Mouse (Mus musculus): Measurements from ENCODE around the gene Fam222a. TPM values are rescaled to one million over a fixed set of nuclear protein-coding genes. Genes with fewer than 3 reads are reported as not detected.

The Fam222a gene
- polyA plus RNA-seq, 1 experiment from 2014 or later = 0.79 TPM

DNA sequence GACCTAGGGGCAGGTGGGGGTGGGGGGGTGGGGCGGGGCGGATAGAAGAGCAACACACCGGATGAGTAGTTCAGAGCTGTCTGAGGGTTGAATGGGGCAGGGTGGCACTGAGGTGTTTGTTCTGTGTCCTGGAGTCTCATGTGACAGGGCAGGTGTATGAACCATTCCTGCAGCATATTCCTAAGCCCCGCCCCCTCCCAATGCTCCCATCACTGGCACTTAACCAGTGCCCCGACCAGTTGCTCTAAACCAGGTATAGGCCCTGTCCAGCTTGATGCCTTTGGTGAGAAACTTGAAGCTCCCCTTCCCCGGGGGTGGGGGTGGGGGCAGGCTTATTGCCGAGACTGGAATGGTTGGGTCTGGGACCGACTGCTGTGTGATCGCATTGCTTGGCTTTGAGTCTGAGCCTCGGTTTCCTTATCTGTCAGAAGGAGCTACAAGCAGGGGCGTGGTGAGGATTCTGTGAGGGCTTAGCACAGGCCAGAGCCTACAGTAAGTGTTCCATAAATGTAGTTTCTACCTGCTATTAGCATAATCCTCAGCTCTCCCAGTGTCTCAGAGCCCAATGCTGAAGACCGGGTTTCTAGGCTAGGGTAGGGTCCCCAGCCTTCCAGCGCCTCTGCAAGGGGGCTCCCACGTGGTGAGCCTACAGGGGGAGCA, 3.1 kb downstream of the Fam222a start:
- no peak overlapping the region for H3K27ac ChIP-seq (replicated peaks)

DNA sequence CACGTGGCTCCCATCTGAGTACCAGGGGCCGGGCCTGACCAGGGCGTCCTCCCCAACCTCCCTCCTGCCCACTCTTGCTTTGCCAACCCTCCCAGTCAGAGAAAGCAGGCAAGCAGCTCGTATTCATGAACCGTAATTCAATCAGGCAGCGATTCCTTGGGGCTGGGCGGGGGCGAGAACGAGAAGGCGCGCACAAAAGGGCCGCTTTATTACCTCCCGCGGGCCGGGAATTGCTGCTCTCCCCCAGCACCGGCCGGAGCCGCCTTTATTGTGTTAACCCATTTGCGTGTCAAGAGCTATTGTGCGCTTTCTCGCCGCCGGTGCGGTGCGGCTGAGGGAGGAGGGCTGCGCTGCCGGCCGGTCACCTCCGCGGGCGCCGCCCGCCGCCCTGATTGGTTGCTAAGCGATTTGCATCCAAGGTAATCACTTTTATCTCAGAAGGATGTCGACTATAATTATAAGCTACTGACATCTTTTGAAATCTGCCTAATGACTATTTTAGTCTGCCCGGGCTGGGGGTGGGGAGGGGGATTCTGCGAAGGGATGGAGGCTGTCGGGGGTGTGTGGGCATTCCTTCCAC, 3.7 kb downstream of the Fam222a start:
- peak overlapping the region; percentile 27; the same call in 1 of the 2 replicates for H3K9ac ChIP-seq (ENCODE audit: low read length)
- TF ChIP-seq EP300 (optimal IDR thresholded peaks at IDR 0.05) (no peak), CTCF (IDR thresholded peaks at IDR 0.05; ENCODE audit: low read depth) (no peak)
- no peaks in the 10 kb centered on the region for H3K9me3 ChIP-seq (ENCODE audit: control insufficient read depth, low read length)
- no peaks in the 10 kb centered on the region for H3K36me3 ChIP-seq (ENCODE audit: control insufficient read depth, insufficient read depth, low read length)
- peak overlapping the region; percentile 27 for H3K4me3 ChIP-seq (ENCODE audit: low read depth, low read length)
- peaks cover 6% of the 10 kb centered on the region for H3K4me1 ChIP-seq (replicated peaks; ENCODE audit: control insufficient read depth, insufficient read depth)
- ATAC-seq (ENCODE audit: low FRiP score, low TSS enrichment) = no peak
- H3K4me2 ChIP-seq (replicated peaks; ENCODE audit: low read depth) = peak overlapping the region; percentile 54
- peak; percentile 52 for DNase-seq (ENCODE audit: low spot score)
- H3K27me3 ChIP-seq (ENCODE audit: control insufficient read depth, insufficient read depth, low read length) = no peaks in the 10 kb centered on the region
- WGBS = 6% methylated on average over 39 of the region's 39 CpGs
- no peak overlapping the region for H3K27ac ChIP-seq (replicated peaks)

More for the DNA sequence above, 3.1 kb downstream of the Fam222a start:
- peak; percentile 49 for DNase-seq (ENCODE audit: low spot score)
- WGBS = 12% methylated on average over 14 of the region's 14 CpGs
- Histone ChIP-seq H3K4me1 (replicated peaks; ENCODE audit: control insufficient read depth, insufficient read depth) (peaks cover 6% of the 10 kb centered on the region), H3K9ac (ENCODE audit: low read length) (peak overlapping the region; percentile 27), H3K27me3 (ENCODE audit: control insufficient read depth, insufficient read depth, low read length) (no peaks in the 10 kb centered on the region), H3K4me3 (ENCODE audit: low read depth, low read length) (peak overlapping the region; percentile 27), H3K36me3 (ENCODE audit: control insufficient read depth, insufficient read depth, low read length) (no peaks in the 10 kb centered on the region), H3K4me2 (replicated peaks; ENCODE audit: low read depth) (peak overlapping the region; percentile 54), H3K9me3 (ENCODE audit: control insufficient read depth, low read length) (no peaks in the 10 kb centered on the region)
- ATAC-seq (ENCODE audit: low FRiP score, low TSS enrichment) = no peak
- TF ChIP-seq CTCF (IDR thresholded peaks at IDR 0.05; ENCODE audit: low read depth) = no peak
- no peak for TF ChIP-seq EP300 (optimal IDR thresholded peaks at IDR 0.05)

DNA sequence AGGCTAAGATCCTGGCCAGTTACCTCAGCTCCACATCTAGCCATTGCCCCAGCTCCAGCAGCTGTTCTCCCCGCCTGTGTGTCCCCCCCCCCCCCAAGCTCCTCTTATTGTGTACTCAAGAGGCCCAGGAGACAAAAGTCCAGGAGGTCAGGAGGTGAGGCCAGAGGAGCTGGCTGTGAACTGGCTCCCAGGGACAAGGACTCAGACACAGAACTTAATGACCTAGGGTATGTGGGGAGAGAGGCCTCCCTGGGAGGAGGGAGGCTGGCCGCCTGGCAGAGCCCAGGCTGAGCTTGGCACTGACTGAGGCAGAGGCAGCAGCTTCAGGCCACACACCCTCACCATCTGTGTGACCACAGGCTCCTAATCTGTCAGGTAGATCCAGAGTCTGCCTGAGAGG, 5.2 kb downstream of the Fam222a start:
- no peak for TF ChIP-seq EP300 (optimal IDR thresholded peaks at IDR 0.05)
- no peak for TF ChIP-seq CTCF (IDR thresholded peaks at IDR 0.05; ENCODE audit: low read depth)
- H3K4me2 ChIP-seq (replicated peaks; ENCODE audit: low read depth) = no peak overlapping the region
- H3K27ac ChIP-seq (replicated peaks) = no peak overlapping the region

DNA sequence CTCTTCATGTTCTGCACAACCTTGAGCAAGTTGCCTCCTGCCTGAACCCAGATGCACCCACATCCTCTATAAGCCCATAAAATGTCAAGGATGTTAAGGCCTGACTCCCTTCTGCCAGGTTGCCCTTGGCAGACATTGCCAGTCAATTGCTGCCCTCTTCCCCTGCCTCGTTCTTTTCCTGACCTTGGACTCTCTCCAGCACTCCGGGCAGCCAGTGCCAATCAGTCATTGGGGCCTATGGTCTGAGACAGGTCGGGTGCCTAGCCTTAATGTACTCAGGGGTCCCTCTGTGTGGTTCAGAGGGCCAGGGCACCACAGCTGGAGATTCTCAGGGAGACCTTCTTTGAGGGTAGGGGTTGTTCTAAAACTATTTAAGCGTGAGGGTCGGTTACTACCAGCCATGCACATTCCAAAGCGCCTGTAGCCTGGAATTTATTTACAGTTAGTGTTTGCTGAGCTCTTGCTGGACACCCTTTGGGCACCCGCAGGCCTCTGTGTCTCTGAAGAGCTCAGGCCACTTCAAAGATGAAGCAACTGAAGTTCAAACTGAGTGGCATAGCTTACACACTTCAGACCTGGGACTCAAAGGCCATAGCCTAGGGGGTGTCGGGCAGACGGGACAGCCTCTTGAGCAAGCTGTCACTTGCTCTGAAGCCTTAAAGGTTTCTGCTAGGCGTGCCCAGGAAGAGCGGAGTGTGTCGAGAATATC, 6.3 kb downstream of the Fam222a start:
- 49% methylated on average over 12 of the region's 12 CpGs for WGBS
- Histone ChIP-seq H3K4me3 (ENCODE audit: low read depth, low read length) (no peak overlapping the region), H3K4me2 (replicated peaks; ENCODE audit: low read depth) (no peak overlapping the region), H3K9me3 (ENCODE audit: control insufficient read depth, low read length) (no peaks in the 10 kb centered on the region), H3K9ac (ENCODE audit: low read length) (no peak overlapping the region), H3K36me3 (ENCODE audit: control insufficient read depth, insufficient read depth, low read length) (no peaks in the 10 kb centered on the region), H3K27me3 (ENCODE audit: control insufficient read depth, insufficient read depth, low read length) (no peaks in the 10 kb centered on the region), H3K4me1 (replicated peaks; ENCODE audit: control insufficient read depth, insufficient read depth) (peaks cover 6% of the 10 kb centered on the region), H3K27ac (replicated peaks) (no peak overlapping the region)
- TF ChIP-seq EP300 (optimal IDR thresholded peaks at IDR 0.05) = no peak
- no peak for DNase-seq (ENCODE audit: low spot score)
- no peak for ATAC-seq (ENCODE audit: low FRiP score, low TSS enrichment)

More for the DNA sequence above, 5.2 kb downstream of the Fam222a start:
- H3K4me1 ChIP-seq (replicated peaks; ENCODE audit: control insufficient read depth, insufficient read depth) = peaks cover 6% of the 10 kb centered on the region
- no peaks in the 10 kb centered on the region for H3K36me3 ChIP-seq (ENCODE audit: control insufficient read depth, insufficient read depth, low read length)
- H3K9me3 ChIP-seq (ENCODE audit: control insufficient read depth, low read length) = no peaks in the 10 kb centered on the region
- H3K27me3 ChIP-seq (ENCODE audit: control insufficient read depth, insufficient read depth, low read length) = no peaks in the 10 kb centered on the region
- H3K4me3 ChIP-seq (ENCODE audit: low read depth, low read length) = no peak overlapping the region
- 63% methylated on average over 1 of the region's 2 CpGs for WGBS
- no peak for DNase-seq (ENCODE audit: low spot score)
- ATAC-seq (ENCODE audit: low FRiP score, low TSS enrichment) = no peak
- H3K9ac ChIP-seq (ENCODE audit: low read length) = no peak overlapping the region

DNA sequence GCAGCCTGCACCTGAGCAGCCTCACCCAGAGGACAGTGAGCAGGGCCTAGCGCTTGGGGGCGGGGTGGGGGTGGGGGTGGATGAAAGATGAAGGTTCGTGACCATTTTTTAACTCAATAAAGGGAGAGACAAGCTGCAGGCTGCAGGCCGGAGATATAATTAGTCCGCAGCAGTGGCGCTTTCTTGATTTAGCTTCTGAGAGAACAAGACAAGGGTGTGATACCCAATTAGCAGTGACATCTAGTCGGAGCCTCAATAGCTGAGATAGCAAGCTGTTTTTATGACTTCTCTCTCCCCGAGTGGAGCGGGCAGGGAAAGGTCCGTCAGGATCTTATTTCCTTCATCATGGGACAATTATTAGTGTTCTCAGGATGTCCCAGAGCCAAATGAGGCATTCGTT, 7.2 kb downstream of the Fam222a start:
- H3K4me3 ChIP-seq (ENCODE audit: low read depth, low read length) = no peak overlapping the region
- peaks cover 3% of the 10 kb centered on the region for H3K4me1 ChIP-seq (replicated peaks; ENCODE audit: control insufficient read depth, insufficient read depth)
- no peak for DNase-seq (ENCODE audit: low spot score)
- H3K9me3 ChIP-seq (ENCODE audit: control insufficient read depth, low read length) = no peaks in the 10 kb centered on the region
- no peak overlapping the region for H3K27ac ChIP-seq (replicated peaks)
- 64% methylated on average over 11 of the region's 11 CpGs for WGBS
- no peak for ATAC-seq (ENCODE audit: low FRiP score, low TSS enrichment)
- H3K27me3 ChIP-seq (ENCODE audit: control insufficient read depth, insufficient read depth, low read length) = no peaks in the 10 kb centered on the region
- no peaks in the 10 kb centered on the region for H3K36me3 ChIP-seq (ENCODE audit: control insufficient read depth, insufficient read depth, low read length)
- TF ChIP-seq EP300 (optimal IDR thresholded peaks at IDR 0.05) (no peak), CTCF (IDR thresholded peaks at IDR 0.05; ENCODE audit: low read depth) (no peak)
- no peak overlapping the region for H3K4me2 ChIP-seq (replicated peaks; ENCODE audit: low read depth)
- H3K9ac ChIP-seq (ENCODE audit: low read length) = no peak overlapping the region

DNA sequence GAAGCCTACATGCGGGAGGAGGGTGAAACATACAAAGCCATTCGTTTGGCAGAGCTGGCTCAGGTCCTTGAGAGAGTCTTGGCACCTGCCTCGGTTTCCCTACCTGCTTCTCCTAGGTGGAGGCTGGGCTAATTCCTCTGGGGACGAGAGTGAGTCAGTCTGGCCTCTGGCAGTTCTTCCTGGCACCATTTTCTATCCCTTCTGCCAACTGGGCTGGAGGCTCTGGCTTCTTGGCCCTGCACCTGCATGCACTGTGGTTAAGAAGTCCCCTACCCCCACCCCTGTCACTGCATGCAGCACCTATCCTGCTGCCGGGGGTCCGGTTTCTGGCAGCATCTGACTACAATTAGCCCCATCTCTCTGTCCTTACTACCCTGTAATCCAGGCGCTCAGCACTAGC, 7.7 kb downstream of the Fam222a start:
- peaks cover 3% of the 10 kb centered on the region for H3K4me1 ChIP-seq (replicated peaks; ENCODE audit: control insufficient read depth, insufficient read depth)
- 73% methylated on average over 7 of the region's 7 CpGs for WGBS

More for the DNA sequence above, 7.7 kb downstream of the Fam222a start:
- H3K4me2 ChIP-seq (replicated peaks; ENCODE audit: low read depth) = no peak overlapping the region
- no peak overlapping the region for H3K9ac ChIP-seq (ENCODE audit: low read length)
- TF ChIP-seq CTCF (IDR thresholded peaks at IDR 0.05; ENCODE audit: low read depth) (no peak), EP300 (optimal IDR thresholded peaks at IDR 0.05) (no peak)
- H3K36me3 ChIP-seq (ENCODE audit: control insufficient read depth, insufficient read depth, low read length) = no peaks in the 10 kb centered on the region
- ATAC-seq (ENCODE audit: low FRiP score, low TSS enrichment) (no peak), DNase-seq (ENCODE audit: low spot score) (no peak)
- no peaks in the 10 kb centered on the region for H3K9me3 ChIP-seq (ENCODE audit: control insufficient read depth, low read length)
- H3K27ac ChIP-seq (replicated peaks) = no peak overlapping the region
- no peaks in the 10 kb centered on the region for H3K27me3 ChIP-seq (ENCODE audit: control insufficient read depth, insufficient read depth, low read length)
- H3K4me3 ChIP-seq (ENCODE audit: low read depth, low read length) = no peak overlapping the region
